8 mouse cellular contexts compared by ENCODE assay signal in the genomic region with DNA sequence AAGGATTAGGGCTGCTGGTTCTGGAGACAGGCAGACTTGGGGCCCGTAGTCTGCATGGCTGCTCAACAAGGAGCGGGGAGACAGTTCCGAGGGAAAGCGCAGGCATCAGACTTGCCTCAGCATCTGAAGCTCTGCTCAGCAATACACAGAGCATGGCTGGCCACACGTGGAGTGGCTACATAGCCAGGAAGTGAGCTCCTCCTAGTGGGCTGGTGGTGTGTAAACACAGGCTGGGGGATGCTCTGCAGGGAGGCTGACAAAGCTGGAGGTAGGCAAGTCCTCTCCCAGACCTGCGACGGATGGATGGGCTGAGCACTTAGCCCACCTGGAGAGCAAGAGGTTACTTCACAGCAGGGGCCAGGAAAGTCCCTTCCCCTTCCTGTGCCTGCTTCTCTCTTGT. TPM values are rescaled to one million over a fixed set of nuclear protein-coding genes. Genes with fewer than 3 reads are reported as not detected.
A peak's percentile ranks its signal among the peaks of the same experiment; 100 is the strongest.
DNase-seq lines count a peak whose midpoint lies in the region; ATAC-seq and TF ChIP-seq lines count a peak whose summit lies in the region.

No protein-coding gene starts in this region.

- no peak for TF ChIP-seq POLR2A in cerebellum, adult 2 months (IDR thresholded peaks at IDR 0.05; ENCODE audit: borderline replicate concordance, insufficient read depth, low read length)

- H3K27ac ChIP-seq in cerebellum, adult 2 months (ENCODE audit: insufficient read depth, low read length) = no peak overlapping the region
- H3K27ac ChIP-seq in hindbrain, embryonic 13.5 days = no peak overlapping the region
- no peak overlapping the region for H3K27ac ChIP-seq in midbrain, embryonic 16.5 days (ENCODE audit: low read length)

- 43% methylated on average over 7 of the region's 7 CpGs for WGBS in cerebellum, adult 2 months
- 28% methylated on average over 7 of the region's 7 CpGs for WGBS in hindbrain, embryonic 13.5 days
- whole genome bisulfite sequencing in midbrain, embryonic 16.5 days = 30% methylated on average over 7 of the region's 7 CpGs

- peaks cover 22% of the 10 kb centered on the region for H3K4me1 ChIP-seq in cerebellum, adult 2 months (ENCODE audit: control insufficient read depth, insufficient read depth, low read length)
- H3K4me1 ChIP-seq in hindbrain, embryonic 13.5 days (replicated peaks) = peaks cover 38% of the 10 kb centered on the region
- H3K4me1 ChIP-seq in midbrain, embryonic 16.5 days (ENCODE audit: control insufficient read depth, insufficient read depth, low read length) = peaks cover 7% of the 10 kb centered on the region

- no peaks in the 10 kb centered on the region for H3K9me3 ChIP-seq in hindbrain, embryonic 13.5 days
- H3K9me3 ChIP-seq in midbrain, embryonic 16.5 days (replicated peaks; ENCODE audit: control insufficient read depth, low read length, poor library complexity, severe bottlenecking) = no peaks in the 10 kb centered on the region

- no peaks in the 10 kb centered on the region for H3K27me3 ChIP-seq in cerebellum, adult 2 months (ENCODE audit: control insufficient read depth, insufficient read depth, low read length)
- peaks cover 4% of the 10 kb centered on the region; the same call in 1 of the 2 replicates for H3K27me3 ChIP-seq in hindbrain, embryonic 13.5 days
- no peaks in the 10 kb centered on the region for H3K27me3 ChIP-seq in midbrain, embryonic 16.5 days (ENCODE audit: control insufficient read depth, insufficient read depth, low read depth, low read length)

- H3K9ac ChIP-seq in hindbrain, embryonic 13.5 days = no peak overlapping the region
- no peak overlapping the region for H3K9ac ChIP-seq in midbrain, embryonic 16.5 days (ENCODE audit: low read depth, low read length)

- H3K4me3 ChIP-seq in cerebellum, adult 2 months (replicated peaks; ENCODE audit: insufficient read depth, low read depth, low read length) = no peak overlapping the region
- no peak overlapping the region for H3K4me3 ChIP-seq in hindbrain, embryonic 13.5 days
- no peak overlapping the region for H3K4me3 ChIP-seq in midbrain, embryonic 16.5 days (ENCODE audit: low read depth, low read length)

- DNase-seq in cerebellum, adult 2 months = peak in 1 of 2 experiments; percentile 32
- DNase-seq in cerebellum, adult 8-10 months = no peak
- DNase-seq in 416B (ENCODE audit: low read depth) = peak; percentile 65
- peak; percentile 75 for DNase-seq in brain, adult 2 months (ENCODE audit: low read depth, low spot score)
- DNase-seq in left cerebral cortex, postnatal 4 days = peak; percentile 71
- peak; percentile 43 for DNase-seq in testis, postnatal 14 days (ENCODE audit: low spot score)

- peak; percentile 46; the same call in 1 of the 2 replicates for TF ChIP-seq CTCF in cerebellum, adult 2 months (IDR thresholded peaks at IDR 0.05; ENCODE audit: borderline replicate concordance, insufficient read depth, low read depth, low read length)

- intact Hi-C loops in left cerebral cortex, postnatal 4 days (cut with DNase I) = no loop called here

- ATAC-seq in hindbrain, embryonic 13.5 days (ENCODE audit: low FRiP score) = 0 out of 2 replicates have a peak, but pooled peaks have one; percentile 25
- ATAC-seq in midbrain, embryonic 16.5 days = 0 out of 2 replicates have a peak, but pooled peaks have one; percentile 20

- no peaks in the 10 kb centered on the region for H3K36me3 ChIP-seq in hindbrain, embryonic 13.5 days
- no peaks in the 10 kb centered on the region for H3K36me3 ChIP-seq in midbrain, embryonic 16.5 days (ENCODE audit: control insufficient read depth, insufficient read depth, low read length)

- H3K4me2 ChIP-seq in hindbrain, embryonic 13.5 days = no peak overlapping the region
- H3K4me2 ChIP-seq in midbrain, embryonic 16.5 days (ENCODE audit: low read length) = no peak overlapping the region

RNA-seq across cellular contexts. Expression of gene Pstpip1, which starts 31.3 kb away (rescaled TPM):
- 3.3 and 5.0 TPM in 2 replicates for polyA plus RNA-seq in cerebellum, adult 2 months (2012; rRNA removed)
- 0.70 and 0.73 TPM in 2 replicates for polyA plus RNA-seq in hindbrain, embryonic 13.5 days (2015; fragmentation: Nextera tagmentation; extraction: Ambion mirVana)
- total RNA-seq in left cerebral cortex, postnatal 4 days (2021) = 1 to 10 TPM; 1.0 to 1.2 TPM
- 0.34 and 0.50 TPM in 2 replicates for polyA plus RNA-seq in midbrain, embryonic 16.5 days (2015; fragmentation: Nextera tagmentation; extraction: Ambion mirVana)

RNA-seq across cellular contexts. Expression of gene Tspan3, which starts 44.2 kb away (rescaled TPM):
- 515 and 542 TPM in 2 replicates for polyA plus RNA-seq in cerebellum, adult 2 months (2012; rRNA removed)
- 575 and 579 TPM in 2 replicates for polyA plus RNA-seq in hindbrain, embryonic 13.5 days (2015; fragmentation: Nextera tagmentation; extraction: Ambion mirVana)
- 100 to 1,000 TPM; 238 to 243 TPM for total RNA-seq in left cerebral cortex, postnatal 4 days (2021)
- 561 and 610 TPM in 2 replicates for polyA plus RNA-seq in midbrain, embryonic 16.5 days (2015; fragmentation: Nextera tagmentation; extraction: Ambion mirVana)
